Mouse (Mus musculus): ENCODE measurements around the gene Tfb1m. TPM values are rescaled to one million over a fixed set of nuclear protein-coding genes. Genes with fewer than 3 reads are reported as not detected.
A peak's percentile ranks its signal among the peaks of the same experiment; 100 is the strongest.

The Tfb1m gene
- polyA plus RNA-seq, 1 experiment from 2014 or later: 18.4 TPM

GRCm38 (mm10) chr17:3487211-3487610, 70.4 kb downstream of the Tfb1m start:
- Histone ChIP-seq H3K27me3 (replicated peaks) (no peaks in the 10 kb centered on the region), H3K4me3 (replicated peaks) (no peak overlapping the region), H3K9me3 (no peaks in the 10 kb centered on the region), H3K36me3 (no peaks in the 10 kb centered on the region), H3K9ac (no peak overlapping the region), H3K4me2 (replicated peaks) (no peak overlapping the region), H3K4me1 (replicated peaks) (peaks cover 5% of the 10 kb centered on the region; the same call in 1 of the 2 replicates), H3K27ac (no peak overlapping the region)
- no peak for ATAC-seq
- 90% methylated on average over 4 of the region's 4 CpGs for WGBS

- Histone ChIP-seq H3K4me2 (replicated peaks) (no peak overlapping the region), H3K4me3 (replicated peaks) (no peak overlapping the region), H3K36me3 (no peaks in the 10 kb centered on the region), H3K9ac (no peak overlapping the region), H3K27me3 (replicated peaks) (no peaks in the 10 kb centered on the region), H3K27ac (no peak overlapping the region), H3K4me1 (replicated peaks) (peaks cover 5% of the 10 kb centered on the region; the same call in 1 of the 2 replicates), H3K9me3 (no peaks in the 10 kb centered on the region)
- ATAC-seq: no peak
- 77% methylated on average over 7 of the region's 7 CpGs for WGBS
These were observed 71.7 kb downstream of the Tfb1m start for GRCm38 (mm10) chr17:3485851-3486250.

GRCm38 (mm10) chr17:3483091-3483490, 74.5 kb downstream of the Tfb1m start:
- peaks cover 5% of the 10 kb centered on the region; the same call in 1 of the 2 replicates for H3K4me1 ChIP-seq (replicated peaks)
- WGBS: 80% methylated on average over 8 of the region's 8 CpGs
- no peaks in the 10 kb centered on the region for H3K9me3 ChIP-seq
- H3K36me3 ChIP-seq: no peaks in the 10 kb centered on the region
- no peak overlapping the region for H3K4me2 ChIP-seq (replicated peaks)
- ATAC-seq: no peak
- H3K4me3 ChIP-seq (replicated peaks): no peak overlapping the region
- no peaks in the 10 kb centered on the region for H3K27me3 ChIP-seq (replicated peaks)
- no peak overlapping the region for H3K9ac ChIP-seq
- no peak overlapping the region for H3K27ac ChIP-seq

- 49% methylated on average over 7 of the region's 7 CpGs for WGBS
- Histone ChIP-seq H3K27me3 (replicated peaks) (no peaks in the 10 kb centered on the region), H3K4me1 (replicated peaks) (no peaks in the 10 kb centered on the region), H3K9me3 (no peaks in the 10 kb centered on the region), H3K36me3 (no peaks in the 10 kb centered on the region), H3K4me2 (replicated peaks) (no peak overlapping the region), H3K4me3 (replicated peaks) (no peak overlapping the region), H3K27ac (no peak overlapping the region), H3K9ac (no peak overlapping the region)
- ATAC-seq: peak; percentile 68; the same call in 1 of the 2 replicates
These were observed 75.7 kb downstream of the Tfb1m start for GRCm38 (mm10) chr17:3481576-3482575.

- no peaks in the 10 kb centered on the region for H3K4me1 ChIP-seq (replicated peaks)
- no peak overlapping the region for H3K4me3 ChIP-seq (replicated peaks)
- no peak overlapping the region for H3K9ac ChIP-seq
- no peaks in the 10 kb centered on the region for H3K36me3 ChIP-seq
- H3K27me3 ChIP-seq (replicated peaks): no peaks in the 10 kb centered on the region
- no peak overlapping the region for H3K27ac ChIP-seq
- no peaks in the 10 kb centered on the region for H3K9me3 ChIP-seq
- H3K4me2 ChIP-seq (replicated peaks): no peak overlapping the region
- 83% methylated on average over 2 of the region's 2 CpGs for WGBS
- ATAC-seq: no peak
These were observed 81.0 kb downstream of the Tfb1m start for GRCm38 (mm10) chr17:3476546-3476945.

- Histone ChIP-seq H3K9ac (no peak overlapping the region), H3K4me3 (replicated peaks) (no peak overlapping the region), H3K4me2 (replicated peaks) (no peak overlapping the region), H3K9me3 (no peaks in the 10 kb centered on the region), H3K4me1 (replicated peaks) (no peaks in the 10 kb centered on the region), H3K27me3 (replicated peaks) (no peaks in the 10 kb centered on the region), H3K36me3 (no peaks in the 10 kb centered on the region), H3K27ac (no peak overlapping the region)
- no peak for ATAC-seq
- 91% methylated on average over 6 of the region's 6 CpGs for WGBS
These were observed 85.6 kb downstream of the Tfb1m start for GRCm38 (mm10) chr17:3472018-3472417.

Other genes starting within 250 kb of the Tfb1m start
- gene Tiam2, start 231.2 kb downstream of the Tfb1m start, polyA plus RNA-seq (2015; fragmentation: Nextera tagmentation; extraction: Ambion mirVana): 3.4 and 3.8 TPM in 2 replicates
- not detected in 2 replicates for gene Cldn20, start 25.2 kb downstream of the Tfb1m start, polyA plus RNA-seq (2015; fragmentation: Nextera tagmentation; extraction: Ambion mirVana)
- gene Nox3, start 138.5 kb upstream of the Tfb1m start, polyA plus RNA-seq (2015; fragmentation: Nextera tagmentation; extraction: Ambion mirVana): not detected in 2 replicates